Mouse (Mus musculus) ES-E14 (cell line): Measurements from ENCODE around the gene Cwc15. TPM values are rescaled to one million over a fixed set of nuclear protein-coding genes. Genes with fewer than 3 reads are reported as not detected.
A peak's percentile ranks its signal among the peaks of the same experiment; 100 is the strongest.

Experiments used
- DNase-seq: peaks from one replicate; pipeline ENCODE4 v3.0.0-alpha.2; 2013; ENCODE audit warnings: low read depth, low spot score
- H3K27ac ChIP-seq: 2 replicates; pipeline ENCODE4 v1.5.1; 2012; ENCODE audit warnings: low read depth, mild to moderate bottlenecking, low read length, moderate library complexity, mixed read lengths; ENCODE audit not compliant: poor library complexity, insufficient read depth, severe bottlenecking
- H3K36me3 ChIP-seq: 2 replicates; pipeline ENCODE4 v1.6.1; 2012; ENCODE audit warnings: mild to moderate bottlenecking, low read length, moderate library complexity, mixed read lengths; ENCODE audit not compliant: control insufficient read depth, poor library complexity, insufficient read depth, severe bottlenecking
- H3K4me1 ChIP-seq, 2 experiments: fragments of 150-350 bp in 1 of 2; sonication (generic) in 1 of 2; 2 replicates each; pipeline ENCODE4 v1.6.1; 2012; ENCODE audit warnings: low read length in 2 of 2, mild to moderate bottlenecking in 1 of 2, mixed read lengths in 1 of 2; ENCODE audit not compliant: control insufficient read depth in 2 of 2, insufficient read depth in 2 of 2, poor library complexity in 1 of 2
- H3K4me3 ChIP-seq, 2 experiments: fragments of 150-350 bp in 1 of 2; sonication (generic) in 1 of 2; 2 replicates each; pipeline ENCODE4 v1.5.1; 2012; ENCODE audit warnings: low read length in 2 of 2, low read depth in 1 of 2, mild to moderate bottlenecking in 1 of 2, mixed read lengths in 1 of 2; ENCODE audit not compliant: insufficient read depth in 1 of 2, poor library complexity in 1 of 2, severe bottlenecking in 1 of 2
- H3K9ac ChIP-seq: 2 replicates; pipeline ENCODE4 v1.6.1; 2012; ENCODE audit warnings: low read depth, mild to moderate bottlenecking, low read length, mixed read lengths; ENCODE audit not compliant: poor library complexity, insufficient read depth, severe bottlenecking
- H3K9me3 ChIP-seq: fragments of 150-350 bp; sonication (generic); 2 replicates; pipeline ENCODE4 v1.6.1; 2012; ENCODE audit warnings: low read depth, mild to moderate bottlenecking, low read length; ENCODE audit not compliant: control insufficient read depth, insufficient read depth
- CHD2 ChIP-seq: IDR thresholded peaks from 2 replicates; pipeline ENCODE4 v1.6.1; 2014; ENCODE audit warnings: mild to moderate bottlenecking, low read depth, low read length, inconsistent platforms
- MAFK ChIP-seq: IDR thresholded peaks from 2 replicates; pipeline ENCODE4 v1.6.1; 2014; ENCODE audit warnings: mild to moderate bottlenecking, low read depth, low read length, inconsistent platforms; ENCODE audit not compliant: insufficient read depth
- ZC3H11A ChIP-seq: IDR thresholded peaks from 2 replicates; pipeline ENCODE4 v1.6.1; 2012; ENCODE audit warnings: low read depth, mild to moderate bottlenecking, inconsistent platforms, low read length, borderline replicate concordance
- ZNF384 ChIP-seq: IDR thresholded peaks from 2 replicates; pipeline ENCODE4 v1.6.1; 2012; ENCODE audit warnings: low read depth, low read length, inconsistent platforms
- in situ Hi-C, 2 experiments: fragments of 600-800 bp; cut with MboI; formaldehyde crosslinking; loops; one replicate each; pipeline ENCODE4 v1.15.1; 2025; ENCODE audit warnings: low sequenced_read_pairs in 2 of 2, inconsistent platforms in 1 of 2; ENCODE audit not compliant: unreplicated experiment in 2 of 2
- total RNA-seq: library from RNA; depleted of rRNA; stranded (reverse); fragments of 300-350 nt; gene quantifications from 2 replicates; pipeline ENCODE4 v1.2.3, GENCODE M21; 2012; rRNA removed

Gene Cwc15
- total RNA-seq, 1 experiment: 112 TPM

- Histone ChIP-seq H3K4me3 (no peak overlapping the region), H3K4me1 (peaks cover 0 to 6% of the 10 kb centered on the region in 2 experiments; a peak in 1 of 4 replicates), H3K9ac (no peak overlapping the region), H3K9me3 (no peaks in the 10 kb centered on the region), H3K36me3 (peaks cover 2% of the 10 kb centered on the region; the same call in 1 of the 2 replicates), H3K27ac (no peak overlapping the region)
- TF ChIP-seq ZC3H11A (no peak), MAFK (peak; percentile 66; the same call in 1 of the 2 replicates), CHD2 (no peak), ZNF384 (no peak)
- in situ Hi-C loops: no loop called here
- DNase-seq: no peak
Observed at GRCm38 (mm10) chr9:14559430-14559829, 59.0 kb downstream of the Cwc15 start.

GRCm38 (mm10) chr9:14559996-14560395 lies 59.6 kb downstream of the Cwc15 start:
- DNase-seq: no peak
- Histone ChIP-seq H3K4me1 (peaks cover 0 to 6% of the 10 kb centered on the region in 2 experiments; a peak in 1 of 4 replicates), H3K27ac (no peak overlapping the region), H3K36me3 (peaks cover 2% of the 10 kb centered on the region; the same call in 1 of the 2 replicates), H3K4me3 (no peak overlapping the region), H3K9ac (no peak overlapping the region), H3K9me3 (no peaks in the 10 kb centered on the region)
- in situ Hi-C loops: no loop called here
- no peak for TF ChIP-seq MAFK
- TF ChIP-seq ZC3H11A: no peak

Other genes with a start within 250 kb of the Cwc15 start
- gene Sesn3, start 225.6 kb upstream of the Cwc15 start, total RNA-seq: 7.1 and 10.0 TPM in 2 replicates
- 7.6 and 8.9 TPM in 2 replicates for gene Endod1, start 119.1 kb upstream of the Cwc15 start, total RNA-seq
- gene Kdm4d, start 135 bp upstream of the Cwc15 start, total RNA-seq: 0.13 and 0.16 TPM in 2 replicates
- 24.1 and 24.6 TPM in 2 replicates for gene Amotl1, start 144.4 kb downstream of the Cwc15 start, total RNA-seq
- 2.7 and 4.8 TPM in 2 replicates for gene Piwil4, start 240.1 kb downstream of the Cwc15 start, total RNA-seq